Mouse (Mus musculus): Measurements from ENCODE around the gene Ppp2r3a. TPM values are rescaled to one million over a fixed set of nuclear protein-coding genes. Genes with fewer than 3 reads are reported as not detected.

Ppp2r3a gene
- total and polyA plus RNA-seq, 2 experiments: 2.3 to 14.3 TPM

- Histone ChIP-seq H3K27me3 (ENCODE audit: control insufficient read depth, insufficient read depth, low read length) (no peaks in the 10 kb centered on the region), H3K27ac (replicated peaks; ENCODE audit: insufficient read depth, low read depth, low read length) (peak overlapping the region; percentile 88), H3K4me3 (ENCODE audit: insufficient read depth, low read depth, low read length) (peak overlapping the region; percentile 85), H3K36me3 (ENCODE audit: control insufficient read depth, insufficient read depth, low read length) (no peaks in the 10 kb centered on the region), H3K79me2 (ENCODE audit: control insufficient read depth, insufficient read depth, low read length) (peaks cover 28% of the 10 kb centered on the region; the same call in 1 of the 2 replicates), H3K4me1 (ENCODE audit: control insufficient read depth, insufficient read depth, low read length) (peaks cover 8% of the 10 kb centered on the region), H3K9ac (ENCODE audit: low read depth, low read length) (peak overlapping the region; percentile 94)
- under 1% methylated on average over 65 of the region's 65 CpGs for WGBS
- peak; percentile 89 for DNase-seq (ENCODE audit: extremely low read depth, low read depth, low spot score)
- TF ChIP-seq CTCF (IDR thresholded peaks at IDR 0.05; ENCODE audit: low read depth, low read length): no peak
- peak; percentile 41; the same call in 1 of the 2 replicates for TF ChIP-seq POLR2A (IDR thresholded peaks at IDR 0.05; ENCODE audit: extremely low read depth, insufficient read depth, low read length)
Observed at GRCm38 (mm10) chr9:101073041-101073986, 178.3 kb downstream of the Ppp2r3a start.

GRCm38 (mm10) chr9:101072506-101072905, 179.1 kb downstream of the Ppp2r3a start:
- WGBS: 60% methylated on average over 5 of the region's 5 CpGs

GRCm38 (mm10) chr9:101069781-101070180, 181.8 kb downstream of the Ppp2r3a start:
- WGBS: 99% methylated on average over 3 of the region's 3 CpGs
- Histone ChIP-seq H3K27me3 (ENCODE audit: control insufficient read depth, insufficient read depth, low read length) (no peaks in the 10 kb centered on the region), H3K36me3 (ENCODE audit: control insufficient read depth, insufficient read depth, low read length) (no peaks in the 10 kb centered on the region), H3K4me3 (ENCODE audit: insufficient read depth, low read depth, low read length) (no peak overlapping the region), H3K79me2 (ENCODE audit: control insufficient read depth, insufficient read depth, low read length) (peaks cover 7% of the 10 kb centered on the region; the same call in 1 of the 2 replicates), H3K4me1 (ENCODE audit: control insufficient read depth, insufficient read depth, low read length) (peaks cover 2% of the 10 kb centered on the region; the same call in 1 of the 2 replicates), H3K27ac (replicated peaks; ENCODE audit: insufficient read depth, low read depth, low read length) (no peak overlapping the region), H3K9ac (ENCODE audit: low read depth, low read length) (no peak overlapping the region)
- DNase-seq (ENCODE audit: extremely low read depth, low read depth, low spot score): no peak
- TF ChIP-seq POLR2A (IDR thresholded peaks at IDR 0.05; ENCODE audit: extremely low read depth, insufficient read depth, low read length): no peak

More at GRCm38 (mm10) chr9:101072506-101072905, 179.1 kb downstream of the Ppp2r3a start:
- Histone ChIP-seq H3K4me3 (ENCODE audit: insufficient read depth, low read depth, low read length) (no peak overlapping the region), H3K79me2 (ENCODE audit: control insufficient read depth, insufficient read depth, low read length) (peaks cover 25% of the 10 kb centered on the region; the same call in 1 of the 2 replicates), H3K27me3 (ENCODE audit: control insufficient read depth, insufficient read depth, low read length) (no peaks in the 10 kb centered on the region), H3K36me3 (ENCODE audit: control insufficient read depth, insufficient read depth, low read length) (no peaks in the 10 kb centered on the region), H3K27ac (replicated peaks; ENCODE audit: insufficient read depth, low read depth, low read length) (no peak overlapping the region), H3K9ac (ENCODE audit: low read depth, low read length) (no peak overlapping the region), H3K4me1 (ENCODE audit: control insufficient read depth, insufficient read depth, low read length) (peaks cover 3% of the 10 kb centered on the region; the same call in 1 of the 2 replicates)
- no peak for DNase-seq (ENCODE audit: extremely low read depth, low read depth, low spot score)
- no peak for TF ChIP-seq CTCF (IDR thresholded peaks at IDR 0.05; ENCODE audit: low read depth, low read length)
- no peak for TF ChIP-seq POLR2A (IDR thresholded peaks at IDR 0.05; ENCODE audit: extremely low read depth, insufficient read depth, low read length)

- H3K4me1 ChIP-seq (ENCODE audit: control insufficient read depth, insufficient read depth, low read length): peaks cover 2% of the 10 kb centered on the region; the same call in 1 of the 2 replicates
- no peaks in the 10 kb centered on the region for H3K79me2 ChIP-seq (ENCODE audit: control insufficient read depth, insufficient read depth, low read length)
- no peak overlapping the region for H3K4me3 ChIP-seq (ENCODE audit: insufficient read depth, low read depth, low read length)
- no peak overlapping the region for H3K9ac ChIP-seq (ENCODE audit: low read depth, low read length)
- 96% methylated on average over 3 of the region's 3 CpGs for WGBS
- H3K36me3 ChIP-seq (ENCODE audit: control insufficient read depth, insufficient read depth, low read length): no peaks in the 10 kb centered on the region
- no peak for TF ChIP-seq CTCF (IDR thresholded peaks at IDR 0.05; ENCODE audit: low read depth, low read length)
- TF ChIP-seq POLR2A (IDR thresholded peaks at IDR 0.05; ENCODE audit: extremely low read depth, insufficient read depth, low read length): no peak
- no peak for DNase-seq (ENCODE audit: extremely low read depth, low read depth, low spot score)
- H3K27me3 ChIP-seq (ENCODE audit: control insufficient read depth, insufficient read depth, low read length): no peaks in the 10 kb centered on the region
- H3K27ac ChIP-seq (replicated peaks; ENCODE audit: insufficient read depth, low read depth, low read length): no peak overlapping the region
Observed at GRCm38 (mm10) chr9:101065076-101065602, 186.5 kb downstream of the Ppp2r3a start.

- WGBS: 83% methylated on average over 6 of the region's 6 CpGs
- no peaks in the 10 kb centered on the region for H3K36me3 ChIP-seq (ENCODE audit: control insufficient read depth, insufficient read depth, low read length)
Observed at GRCm38 (mm10) chr9:101062253-101062780, 189.3 kb downstream of the Ppp2r3a start.

More at GRCm38 (mm10) chr9:101062253-101062780, 189.3 kb downstream of the Ppp2r3a start:
- TF ChIP-seq CTCF (IDR thresholded peaks at IDR 0.05; ENCODE audit: low read depth, low read length) (no peak), POLR2A (IDR thresholded peaks at IDR 0.05; ENCODE audit: extremely low read depth, insufficient read depth, low read length) (no peak)
- no peak for DNase-seq (ENCODE audit: extremely low read depth, low read depth, low spot score)
- H3K4me1 ChIP-seq (ENCODE audit: control insufficient read depth, insufficient read depth, low read length): peaks cover 2% of the 10 kb centered on the region; the same call in 1 of the 2 replicates
- no peak overlapping the region for H3K27ac ChIP-seq (replicated peaks; ENCODE audit: insufficient read depth, low read depth, low read length)
- no peak overlapping the region for H3K9ac ChIP-seq (ENCODE audit: low read depth, low read length)
- H3K79me2 ChIP-seq (ENCODE audit: control insufficient read depth, insufficient read depth, low read length): no peaks in the 10 kb centered on the region
- H3K27me3 ChIP-seq (ENCODE audit: control insufficient read depth, insufficient read depth, low read length): no peaks in the 10 kb centered on the region
- no peak overlapping the region for H3K4me3 ChIP-seq (ENCODE audit: insufficient read depth, low read depth, low read length)

Measured in liver, adult 2 months (tissue).